Mouse (Mus musculus) G1E (cell line): ENCODE measurements at regions not wholly inside any gene's neighbourhood (a gene's known extent, or its start where the extent isn't known, plus 50 kb on each side); places are given as distances from the start of the nearest gene placed in this dataset.

Experiments
- CTCF ChIP-seq: IDR thresholded peaks from 2 replicates; pipeline ENCODE4 v1.5.1; 2012; ENCODE audit warnings: low read depth, low read length, inconsistent platforms, mixed read lengths
- GATA1 ChIP-seq: IDR thresholded peaks from 2 replicates; pipeline ENCODE4 v1.6.1; 2012; ENCODE audit warnings: borderline replicate concordance, low read length, inconsistent platforms, mixed read lengths
- POLR2AphosphoS5 ChIP-seq: IDR thresholded peaks from 2 replicates; pipeline ENCODE4 v1.6.1; 2012; ENCODE audit warnings: low read depth, low read length, inconsistent platforms; ENCODE audit not compliant: insufficient replicate concordance
- TAL1 ChIP-seq: conservative IDR thresholded peaks from 2 replicates; pipeline ENCODE4 v1.6.1; 2012; ENCODE audit warnings: low read depth, low read length, inconsistent platforms, mixed read lengths

GRCm38 (mm10) chr2:166489041-166489872 is 224.4 kb downstream of the Prex1 start:
- no peak for TF ChIP-seq CTCF
- TF ChIP-seq GATA1: no peak
- no peak for TF ChIP-seq TAL1
- no peak for TF ChIP-seq POLR2AphosphoS5
